Mouse (Mus musculus): Measurements from ENCODE around the gene Cd86.

GRCm38 (mm10) chr16:36598265-36598664 lies 67.6 kb downstream of the Cd86 start:
- TF ChIP-seq POLR2A (IDR thresholded peaks at IDR 0.05; ENCODE audit: borderline replicate concordance, control insufficient read depth, low read depth, low read length): no peak
- TF ChIP-seq CTCF (IDR thresholded peaks at IDR 0.05; ENCODE audit: control insufficient read depth, insufficient read depth, low read length): no peak

Data from bone marrow, adult 2 months (tissue).